Mouse (Mus musculus): ENCODE data around the gene Slc44a3.

DNA sequence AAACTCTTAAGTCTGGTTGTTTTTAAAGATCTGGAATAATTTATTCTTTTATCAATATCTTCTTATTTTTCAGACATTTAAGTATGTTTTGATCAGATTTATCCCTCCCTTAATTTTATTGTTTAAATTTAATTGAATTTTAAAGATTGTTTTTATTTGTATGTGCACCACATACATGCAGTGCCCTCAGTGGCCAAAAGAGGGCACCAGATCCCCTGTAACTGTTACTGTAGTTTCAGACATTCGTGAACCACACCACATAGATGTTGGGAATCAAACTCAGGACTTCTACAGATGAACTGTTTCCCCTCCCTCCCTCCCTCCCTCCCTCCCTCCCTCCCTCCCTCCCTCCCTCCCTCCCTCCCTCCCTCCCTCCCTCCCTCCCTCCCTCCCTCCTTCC lies 18.2 kb upstream of the Slc44a3 start:
- TF ChIP-seq POLR2A (IDR thresholded peaks at IDR 0.05; ENCODE audit: borderline replicate concordance, extremely low read depth, low read depth, low read length) (no peak), CTCF (IDR thresholded peaks at IDR 0.05; ENCODE audit: insufficient read depth, low read length) (peak; percentile 47)

All from lung, adult 2 months (tissue).